Mouse (Mus musculus) E14TG2a.4 (cell line): ENCODE data around the gene Pla2g2e.
"Not testable (repeated sequence)": the region's sequence is repeated elsewhere in the genome, so short reads cannot be mapped to it uniquely, and the experiment has no call there.

Source experiments
- H3K27me3 ChIP-seq: 2 replicates; pipeline ENCODE4 v1.6.1; 2014; ENCODE audit warnings: low read length, control low read depth; ENCODE audit not compliant: insufficient read depth
- H3K36me3 ChIP-seq: 2 replicates; pipeline ENCODE4 v1.6.1; 2014; ENCODE audit warnings: low read length, control low read depth; ENCODE audit not compliant: insufficient read depth
- H3K4me1 ChIP-seq: replicated peaks from 2 replicates; pipeline ENCODE4 v1.6.1; 2014; ENCODE audit warnings: low read depth, low read length, control low read depth
- H3K4me3 ChIP-seq: replicated peaks from 2 replicates; pipeline ENCODE4 v1.5.1; 2014; ENCODE audit warnings: mild to moderate bottlenecking, low read length
- H3K9me3 ChIP-seq: 2 replicates; pipeline ENCODE4 v1.6.1; 2014; ENCODE audit warnings: low read length, control low read depth
- CTCF ChIP-seq: conservative IDR thresholded peaks from 2 replicates; pipeline ENCODE4 v1.5.1; 2014; ENCODE audit warnings: low read length
- NANOG ChIP-seq: IDR thresholded peaks from 2 replicates; pipeline ENCODE4 v1.6.1; 2014; ENCODE audit warnings: borderline replicate concordance, low read length, mixed read lengths
- POU5F1 ChIP-seq: IDR thresholded peaks from 2 replicates; pipeline ENCODE4 v1.6.1; 2014; ENCODE audit warnings: low read length, borderline replicate concordance

The Pla2g2e gene

GRCm38 (mm10) chr4:138889635-138890034 is 11.9 kb downstream of the Pla2g2e start:
- peaks cover 62% of the 10 kb centered on the region for H3K4me1 ChIP-seq
- H3K27me3 ChIP-seq: no peaks in the 10 kb centered on the region
- TF ChIP-seq POU5F1: no peak
- no peak for TF ChIP-seq CTCF
- TF ChIP-seq NANOG: no peak
- H3K4me3 ChIP-seq: peak overlapping the region; percentile 17
- H3K36me3 ChIP-seq: peaks cover 15% of the 10 kb centered on the region
- H3K9me3 ChIP-seq: no peaks in the 10 kb centered on the region

- no peak for TF ChIP-seq POU5F1
- no peak for TF ChIP-seq CTCF
- no peak for TF ChIP-seq NANOG
- H3K9me3 ChIP-seq: no peaks in the 10 kb centered on the region
Measured at GRCm38 (mm10) chr4:138892655-138893054, 14.9 kb downstream of the Pla2g2e start.

GRCm38 (mm10) chr4:138893789-138894188 is 16.0 kb downstream of the Pla2g2e start:
- Histone ChIP-seq H3K4me1 (peaks cover 68% of the 10 kb centered on the region), H3K36me3 (peaks cover 53% of the 10 kb centered on the region)
- not testable (repeated sequence) for H3K9me3 ChIP-seq, H3K4me3 ChIP-seq, H3K27me3 ChIP-seq

More at GRCm38 (mm10) chr4:138892655-138893054, 14.9 kb downstream of the Pla2g2e start:
- H3K4me3 ChIP-seq: peak overlapping the region; percentile 46; the same call in 1 of the 2 replicates
- no peaks in the 10 kb centered on the region for H3K27me3 ChIP-seq
- H3K36me3 ChIP-seq: peaks cover 42% of the 10 kb centered on the region
- peaks cover 80% of the 10 kb centered on the region for H3K4me1 ChIP-seq

- H3K4me3 ChIP-seq: no peak overlapping the region
Measured at GRCm38 (mm10) chr4:138899361-138899760, 21.6 kb downstream of the Pla2g2e start.

DNA sequence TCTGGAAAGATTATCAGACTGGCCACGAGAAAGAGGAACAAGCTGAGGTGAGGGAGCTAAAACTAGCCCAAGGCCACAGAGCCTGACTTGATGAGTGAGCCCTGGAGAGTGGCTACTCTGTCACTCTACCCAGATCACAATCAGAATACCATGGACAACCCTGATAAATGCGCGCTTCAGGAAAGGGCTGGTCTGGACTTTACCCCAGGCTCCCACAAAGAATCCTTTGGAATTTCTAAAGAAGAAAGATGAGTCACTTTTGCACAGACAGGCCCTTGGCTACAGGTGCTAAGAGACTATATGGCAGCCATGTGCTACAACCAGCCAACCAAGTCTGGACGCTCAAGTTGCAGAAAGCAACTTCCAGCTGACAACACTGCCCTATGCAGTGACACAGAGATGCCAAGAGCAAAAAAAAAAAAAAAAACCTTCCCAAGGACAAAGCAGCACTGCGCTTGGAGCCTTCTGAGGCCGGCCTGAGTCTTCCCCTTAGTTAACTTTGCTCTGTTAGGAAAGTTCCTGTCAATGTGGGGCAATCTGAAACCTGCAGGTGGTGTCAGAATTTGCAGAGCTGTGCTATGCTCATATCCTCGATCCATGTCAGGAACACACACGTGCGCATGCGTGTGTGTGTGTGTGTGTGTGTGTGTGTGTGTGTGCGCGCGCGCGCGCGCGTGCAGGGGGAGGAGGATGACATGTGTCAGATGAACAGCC is 28.0 kb downstream of the Pla2g2e start:
- TF ChIP-seq CTCF (no peak), POU5F1 (no peak), NANOG (no peak)
- Histone ChIP-seq H3K27me3 (no peaks in the 10 kb centered on the region), H3K4me1 (peaks cover 47% of the 10 kb centered on the region), H3K9me3 (no peaks in the 10 kb centered on the region), H3K36me3 (peaks cover 88% of the 10 kb centered on the region), H3K4me3 (no peak overlapping the region)

More at GRCm38 (mm10) chr4:138899361-138899760, 21.6 kb downstream of the Pla2g2e start:
- no peak for TF ChIP-seq POU5F1
- TF ChIP-seq CTCF: no peak
- H3K4me1 ChIP-seq: peaks cover 46% of the 10 kb centered on the region
- H3K9me3 ChIP-seq: no peaks in the 10 kb centered on the region
- no peaks in the 10 kb centered on the region for H3K27me3 ChIP-seq
- H3K36me3 ChIP-seq: peaks cover 93% of the 10 kb centered on the region

DNA sequence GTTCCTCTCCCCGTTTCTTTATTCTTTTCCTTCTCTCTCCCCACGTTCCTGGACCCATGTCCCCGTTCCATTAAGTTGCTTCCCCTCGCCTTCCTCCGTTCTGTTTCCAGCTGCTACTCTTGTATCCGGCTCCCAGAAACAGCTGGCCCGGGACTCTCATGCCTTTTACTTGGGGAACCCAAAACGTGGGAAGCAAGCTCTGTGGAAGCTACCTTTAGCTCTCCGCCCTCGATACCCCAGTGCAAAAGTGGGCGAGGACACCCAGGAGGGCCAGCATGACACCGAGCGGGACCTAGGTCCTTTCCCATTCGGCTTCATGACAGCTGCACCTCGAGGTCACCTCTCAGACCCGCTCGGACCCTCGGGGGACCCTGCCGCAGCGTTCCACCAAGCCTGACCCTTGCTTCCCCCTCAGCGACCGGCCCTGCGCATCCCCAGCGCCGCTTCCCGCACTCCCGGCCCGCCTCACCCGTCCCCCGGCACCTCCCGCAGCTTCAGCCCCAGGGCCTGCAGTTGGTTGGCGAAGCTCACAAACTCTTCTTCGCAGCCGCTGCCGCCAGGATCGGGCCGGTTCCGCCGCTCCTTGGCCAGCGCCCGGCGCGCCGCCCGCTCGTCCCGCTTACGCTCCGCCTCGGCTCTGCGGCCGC is 35.5 kb downstream of the Pla2g2e start:
- Histone ChIP-seq H3K4me3 (peak overlapping the region; percentile 93), H3K9me3 (peaks cover 2% of the 10 kb centered on the region; the same call in 1 of the 2 replicates), H3K27me3 (peaks cover 12% of the 10 kb centered on the region), H3K36me3 (peaks cover 32% of the 10 kb centered on the region), H3K4me1 (peaks cover 40% of the 10 kb centered on the region)
- TF ChIP-seq NANOG: no peak
- TF ChIP-seq POU5F1: no peak
- TF ChIP-seq CTCF: no peak

DNA sequence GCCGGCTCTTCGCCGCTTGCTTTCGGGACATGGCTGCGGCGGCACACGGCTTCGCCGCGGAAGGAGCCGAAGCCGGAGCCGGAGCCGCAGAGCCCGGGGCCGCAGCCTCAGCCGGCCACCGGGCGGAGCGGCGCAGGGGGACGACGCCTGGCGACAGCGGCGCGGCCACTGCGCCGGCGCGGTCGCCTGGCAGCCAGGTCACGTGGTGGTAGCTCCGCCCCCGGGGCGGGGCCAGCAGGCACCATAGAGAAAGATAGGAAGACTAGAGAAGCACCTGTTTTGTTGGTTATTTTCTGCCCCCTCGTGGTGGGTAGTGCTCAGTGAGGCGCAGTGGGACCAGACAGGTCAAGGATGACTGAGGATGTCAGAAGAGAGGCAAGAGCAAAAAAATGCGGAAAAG is 36.1 kb downstream of the Pla2g2e start, which contains the start of gene Otud3:
Gene Otud3, minus strand, starts transcription at position 149 of the 400 bp plus-strand sequence.
- Histone ChIP-seq H3K36me3 (peaks cover 28% of the 10 kb centered on the region), H3K4me3 (peak within 1 kb of the TSS; percentile 93), H3K4me1 (peaks cover 40% of the 10 kb centered on the region), H3K27me3 (peaks cover 12% of the 10 kb centered on the region), H3K9me3 (peaks cover 2% of the 10 kb centered on the region; the same call in 1 of the 2 replicates)
- no peak for TF ChIP-seq NANOG
- TF ChIP-seq CTCF: peak; percentile 41

DNA sequence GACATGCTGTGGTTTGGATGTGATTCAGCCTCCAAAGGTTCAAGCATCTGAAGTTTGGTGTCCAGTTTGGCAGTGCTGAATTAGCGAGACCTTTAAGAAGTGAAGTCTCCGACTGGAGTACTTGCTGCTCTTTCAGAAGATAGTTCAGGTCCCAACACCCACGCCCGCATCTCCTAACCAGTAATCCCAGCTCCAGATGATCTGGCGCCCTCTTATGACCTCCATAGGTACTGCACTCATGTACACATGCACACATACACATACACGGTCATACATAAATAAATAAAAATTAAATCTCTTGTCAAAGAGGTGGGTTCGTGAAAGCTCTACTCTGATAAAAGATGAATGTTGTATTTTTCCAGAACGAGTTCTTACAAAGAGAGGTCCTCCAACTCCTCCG is 39.5 kb downstream of the Pla2g2e start:
- peaks cover 33% of the 10 kb centered on the region for H3K4me1 ChIP-seq
- TF ChIP-seq CTCF (peak; percentile 94), NANOG (no peak), POU5F1 (no peak)
- peaks cover 2% of the 10 kb centered on the region; the same call in 1 of the 2 replicates for H3K9me3 ChIP-seq
- no peaks in the 10 kb centered on the region for H3K36me3 ChIP-seq
- peaks cover 13% of the 10 kb centered on the region for H3K27me3 ChIP-seq
- H3K4me3 ChIP-seq: no peak overlapping the region
